Mouse (Mus musculus) mesoderm, embryonic 11.5 days (tissue): ENCODE measurements at regions not wholly inside any gene's neighbourhood (a gene's known extent, or its start where the extent isn't known, plus 50 kb on each side); places are given as distances from the start of the nearest gene placed in this dataset.
A peak's percentile ranks its signal among the peaks of the same experiment; 100 is the strongest.

Experiments
- DNase-seq: peaks from one replicate; pipeline ENCODE4 v3.0.0-alpha.2; 2012; ENCODE audit warnings: low read depth, low spot score

- DNase-seq = no peak
Measured at GRCm38 (mm10) chr17:4424451-4425168, 569.5 kb upstream of the Arid1b start.

DNA sequence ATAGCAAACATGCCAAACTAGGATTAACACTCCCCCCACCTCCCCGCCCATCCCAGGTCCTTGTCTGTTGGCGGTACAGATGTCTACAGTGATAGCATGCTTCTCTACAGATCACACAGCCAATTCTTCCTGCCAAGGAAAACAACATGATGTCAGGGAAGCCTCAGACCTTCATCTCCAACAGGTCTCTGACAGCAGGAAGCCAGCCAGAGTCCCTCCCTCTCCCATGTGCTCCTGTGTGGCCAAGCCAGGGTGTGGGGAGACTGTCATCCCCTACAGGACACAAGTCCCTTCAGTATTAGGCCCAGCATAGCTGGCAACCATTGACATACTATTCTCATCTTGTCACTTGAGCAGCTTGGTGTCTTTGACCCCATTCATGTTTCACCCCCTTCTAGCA is 568.8 kb upstream of the Arid1b start:
- no peak for DNase-seq

DNA sequence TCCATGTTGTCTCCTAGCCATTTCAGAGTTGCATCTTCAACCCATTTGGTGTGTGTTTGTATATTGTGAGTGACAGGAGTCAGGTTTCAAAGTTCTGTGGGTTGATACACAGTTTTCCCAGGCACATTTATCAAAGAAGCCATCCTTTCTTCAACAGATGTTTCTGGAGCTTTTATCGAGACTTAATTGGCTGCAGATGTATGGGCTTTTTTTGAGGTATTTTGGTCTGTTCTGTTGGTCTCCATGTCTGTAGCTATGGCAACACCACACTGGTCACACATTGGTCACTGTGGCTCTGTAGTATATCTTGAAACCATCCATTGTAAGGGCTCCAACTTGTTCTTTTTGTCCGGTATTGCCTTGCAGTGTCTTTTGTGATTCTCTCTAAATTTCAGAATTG is 565.1 kb upstream of the Arid1b start:
- peak; percentile 56 for DNase-seq

DNA sequence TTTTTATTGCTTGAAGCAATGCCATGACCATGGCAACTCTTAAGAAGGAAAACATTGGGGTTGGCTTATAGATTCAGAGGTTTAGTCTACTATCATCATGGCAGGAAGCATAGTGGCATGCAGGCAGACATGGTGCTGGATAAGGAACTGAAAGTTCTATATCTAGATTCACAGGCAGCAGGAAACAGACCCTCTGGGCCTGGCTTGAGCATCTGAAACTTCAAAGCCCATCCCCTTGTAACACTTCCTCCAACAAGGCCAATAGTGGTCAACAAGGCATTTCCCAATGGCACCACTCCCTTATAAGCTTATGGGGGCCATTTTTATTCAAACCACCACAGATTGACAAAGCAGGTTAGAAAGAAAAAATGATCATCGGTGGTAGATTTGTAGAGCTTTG is 548.5 kb upstream of the Arid1b start:
- DNase-seq = no peak

DNA sequence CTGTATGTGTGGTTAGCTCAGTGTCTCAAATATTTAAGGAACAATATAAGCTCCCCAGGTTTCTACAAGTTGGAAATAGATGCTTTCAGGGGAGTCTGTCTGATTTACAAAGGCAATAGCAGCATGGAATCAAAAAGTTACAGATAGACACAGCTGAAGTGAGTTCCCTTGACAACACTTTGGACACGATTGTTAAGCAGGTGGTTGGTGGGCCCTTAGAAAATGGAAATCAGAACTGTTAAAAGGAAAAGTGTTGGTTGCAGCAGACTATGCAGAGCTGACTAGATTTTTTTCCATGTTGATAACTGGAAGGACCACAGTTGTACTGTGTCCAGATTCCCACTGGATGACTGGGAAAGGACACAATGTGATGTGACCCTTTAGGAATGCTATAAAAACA is 536.6 kb upstream of the Arid1b start:
- DNase-seq = no peak

- DNase-seq = no peak
Measured at GRCm38 (mm10) chr17:4461541-4461940, 532.6 kb upstream of the Arid1b start.

- no peak for DNase-seq
Measured at GRCm38 (mm10) chr17:4464286-4464880, 529.7 kb upstream of the Arid1b start.

- no peak for DNase-seq
Measured at GRCm38 (mm10) chr17:4465741-4466140, 528.4 kb upstream of the Arid1b start.

DNA sequence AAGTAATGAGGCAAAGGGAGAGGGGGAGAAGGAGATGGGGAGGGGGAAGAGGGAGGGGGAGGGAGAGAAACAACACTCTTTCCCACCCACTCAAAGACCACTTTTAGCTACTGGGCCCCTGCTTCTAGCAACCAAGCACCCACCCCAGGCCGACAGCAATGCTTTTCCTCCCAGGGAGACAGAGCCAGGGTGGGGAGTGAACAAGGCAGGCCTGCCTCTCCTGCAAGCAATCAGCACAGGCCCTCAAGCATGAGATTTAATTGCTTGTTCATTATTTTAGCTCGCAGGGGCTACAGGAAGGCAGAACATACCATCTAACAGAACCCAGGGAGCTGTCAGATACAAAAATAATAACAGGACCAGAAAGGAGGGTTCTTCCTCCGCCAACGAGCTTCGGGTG is 521.7 kb upstream of the Arid1b start:
- DNase-seq = no peak

DNA sequence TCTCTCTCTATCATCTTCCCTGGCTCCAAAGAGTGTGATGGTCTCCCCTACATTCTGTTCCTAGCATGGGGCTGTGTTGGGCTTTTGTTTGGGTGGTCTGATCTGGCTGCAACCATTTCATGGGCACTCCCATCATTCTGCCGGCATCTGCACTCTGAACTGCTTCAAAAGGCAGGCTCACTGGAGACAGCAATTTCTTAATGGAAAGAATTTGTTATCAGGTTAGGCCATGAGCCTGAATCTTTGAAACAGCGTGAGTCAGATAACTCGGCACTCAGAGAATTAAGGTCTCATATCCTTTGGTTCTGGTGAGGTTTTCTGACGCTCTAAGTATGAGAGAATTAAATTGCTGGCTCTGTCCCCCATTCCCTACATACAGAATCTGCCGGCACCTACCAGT is 519.8 kb upstream of the Arid1b start:
- no peak for DNase-seq

- no peak for DNase-seq
Measured at GRCm38 (mm10) chr17:4475665-4476064, 518.5 kb upstream of the Arid1b start.

- DNase-seq = no peak
Measured at GRCm38 (mm10) chr17:4494392-4494791, 499.7 kb upstream of the Arid1b start.

- no peak for DNase-seq
Measured at GRCm38 (mm10) chr17:4500504-4500903, 493.6 kb upstream of the Arid1b start.

DNA sequence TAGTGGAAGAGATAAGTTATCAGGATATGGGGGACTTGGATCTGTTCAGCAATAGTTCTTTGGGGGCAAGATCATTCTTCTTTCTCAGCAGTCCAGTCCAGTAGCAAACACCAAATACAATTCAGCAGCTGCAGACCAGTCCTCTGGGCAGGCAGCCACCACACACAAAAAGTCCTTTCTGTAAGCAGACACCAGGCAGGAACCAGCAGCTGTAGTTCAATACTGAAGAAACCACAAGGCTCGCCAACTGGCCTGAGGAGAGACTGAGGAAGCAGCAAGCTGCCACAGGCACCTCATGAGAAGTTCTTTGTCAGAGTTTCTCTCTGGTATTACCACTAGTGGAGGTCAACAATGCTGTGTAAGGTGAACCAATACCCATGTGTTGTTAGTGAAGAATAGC is 493.1 kb upstream of the Arid1b start:
- DNase-seq = no peak

- DNase-seq = no peak
Measured at GRCm38 (mm10) chr17:4504951-4505350, 489.2 kb upstream of the Arid1b start.

GRCm38 (mm10) chr17:4509506-4509905 is 484.6 kb upstream of the Arid1b start:
- no peak for DNase-seq

- no peak for DNase-seq
Measured at GRCm38 (mm10) chr17:4516141-4516540, 478.0 kb upstream of the Arid1b start.

- DNase-seq = no peak
Measured at GRCm38 (mm10) chr17:4516846-4517245, 477.3 kb upstream of the Arid1b start.

DNA sequence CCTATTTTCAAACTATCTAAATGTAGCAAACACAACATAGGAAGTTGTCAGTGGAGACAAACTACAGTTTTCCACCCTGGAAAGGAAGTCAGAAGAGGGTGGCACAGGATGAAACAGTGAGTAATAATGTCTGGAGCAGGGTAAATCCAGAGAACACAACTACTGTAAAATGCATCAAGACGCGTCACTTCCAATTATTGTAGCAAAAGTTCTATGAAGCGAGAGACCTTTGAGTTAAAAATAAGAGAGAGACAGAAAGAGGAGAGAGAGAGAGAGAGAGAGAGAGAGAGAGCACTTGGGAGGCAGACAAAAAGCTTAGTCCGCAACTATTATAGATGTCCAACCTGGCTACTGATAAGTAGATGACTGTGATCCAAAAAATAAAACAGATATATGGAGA is 473.1 kb upstream of the Arid1b start:
- DNase-seq = no peak

DNA sequence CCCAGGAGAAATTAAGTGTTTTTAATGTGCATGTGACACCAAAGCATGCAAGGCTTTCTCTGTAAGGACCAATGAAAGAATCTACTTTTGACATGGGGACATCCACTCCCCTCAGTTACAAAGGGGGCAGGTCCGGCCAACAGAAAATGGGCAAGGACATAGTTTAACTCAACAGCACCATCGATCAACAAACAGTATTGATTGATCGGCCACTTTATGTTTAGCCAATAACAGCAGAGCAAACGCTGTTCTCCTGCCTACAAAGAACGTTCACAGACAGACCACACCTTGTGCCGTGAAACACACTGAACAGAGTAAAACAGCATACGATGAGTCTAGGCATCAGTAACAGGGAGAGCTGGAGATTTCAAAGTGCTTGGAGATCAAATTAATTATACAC is 467.7 kb upstream of the Arid1b start:
- DNase-seq = no peak

DNA sequence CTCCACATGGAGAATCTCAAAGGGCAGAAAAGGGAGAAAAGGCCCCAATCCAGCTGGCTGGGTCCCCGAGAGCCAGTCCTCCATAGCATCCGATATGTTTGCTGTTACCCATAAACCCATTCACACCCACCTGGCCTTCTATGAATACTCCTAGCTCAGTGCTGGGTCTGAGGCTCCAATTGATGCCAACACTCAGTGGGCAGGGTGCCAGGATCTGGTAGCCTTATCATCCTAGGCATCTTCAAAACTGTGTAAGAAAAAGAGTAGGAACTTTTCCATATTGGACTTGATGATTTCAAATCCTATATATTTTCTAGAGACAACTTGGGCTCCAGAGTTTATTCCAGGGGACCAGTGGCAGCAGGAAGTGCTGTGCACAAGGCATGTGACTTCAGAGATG is 462.0 kb upstream of the Arid1b start:
- DNase-seq = no peak

GRCm38 (mm10) chr17:4540435-4540834 is 453.7 kb upstream of the Arid1b start:
- DNase-seq = no peak

GRCm38 (mm10) chr17:4541020-4541743 is 452.9 kb upstream of the Arid1b start:
- DNase-seq = peak; percentile 71
